Mouse (Mus musculus) layer of hippocampus, adult 11-12 months (tissue): ENCODE results near the gene Mtmr4.

Experiments
- DNase-seq: peaks from one replicate; pipeline ENCODE4 v3.0.0; 2022; ENCODE audit warnings: low spot score

The Mtmr4 gene

DNA sequence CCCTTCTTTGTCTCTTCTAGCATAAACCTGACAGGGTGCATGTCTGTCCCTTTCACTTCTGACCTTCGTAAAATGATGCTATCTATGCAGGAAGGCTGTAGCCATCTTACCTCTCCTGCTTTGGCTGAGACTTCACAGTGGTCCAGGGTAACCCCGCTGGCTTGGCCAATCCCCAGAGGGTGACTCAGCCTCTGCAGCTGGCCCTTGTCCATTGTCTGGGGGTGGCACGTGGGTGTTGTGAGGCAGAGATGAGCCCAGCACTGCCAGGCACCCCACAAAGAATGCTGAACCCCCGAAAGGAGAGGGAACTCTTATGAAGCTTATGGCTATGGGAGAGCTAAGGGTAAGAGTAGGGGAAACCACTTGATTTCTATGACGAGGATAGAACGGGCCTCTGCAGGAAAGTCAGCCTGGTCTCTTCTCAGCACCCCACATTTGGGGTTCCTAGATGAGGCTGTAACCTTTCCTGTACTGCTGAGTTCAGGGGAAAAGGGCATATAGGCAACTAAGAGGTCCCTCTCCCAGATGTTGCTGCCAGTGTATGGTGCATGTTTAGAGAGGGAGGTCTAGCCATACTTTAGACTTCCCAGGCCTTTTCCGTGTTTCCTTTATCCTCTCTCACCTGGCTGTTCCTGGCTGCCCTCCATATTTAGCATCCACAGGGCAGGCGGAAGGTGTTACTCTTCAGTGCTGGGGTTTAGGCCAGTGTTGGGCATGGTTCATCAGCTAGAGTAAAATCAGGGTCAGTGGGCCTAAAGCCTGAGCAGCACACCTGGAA lies 9.8 kb upstream of the Mtmr4 start:
- peak; percentile 82 for DNase-seq

GRCm38 (mm10) chr11:87583291-87584034 lies 8.5 kb upstream of the Mtmr4 start:
- DNase-seq = no peak

DNA sequence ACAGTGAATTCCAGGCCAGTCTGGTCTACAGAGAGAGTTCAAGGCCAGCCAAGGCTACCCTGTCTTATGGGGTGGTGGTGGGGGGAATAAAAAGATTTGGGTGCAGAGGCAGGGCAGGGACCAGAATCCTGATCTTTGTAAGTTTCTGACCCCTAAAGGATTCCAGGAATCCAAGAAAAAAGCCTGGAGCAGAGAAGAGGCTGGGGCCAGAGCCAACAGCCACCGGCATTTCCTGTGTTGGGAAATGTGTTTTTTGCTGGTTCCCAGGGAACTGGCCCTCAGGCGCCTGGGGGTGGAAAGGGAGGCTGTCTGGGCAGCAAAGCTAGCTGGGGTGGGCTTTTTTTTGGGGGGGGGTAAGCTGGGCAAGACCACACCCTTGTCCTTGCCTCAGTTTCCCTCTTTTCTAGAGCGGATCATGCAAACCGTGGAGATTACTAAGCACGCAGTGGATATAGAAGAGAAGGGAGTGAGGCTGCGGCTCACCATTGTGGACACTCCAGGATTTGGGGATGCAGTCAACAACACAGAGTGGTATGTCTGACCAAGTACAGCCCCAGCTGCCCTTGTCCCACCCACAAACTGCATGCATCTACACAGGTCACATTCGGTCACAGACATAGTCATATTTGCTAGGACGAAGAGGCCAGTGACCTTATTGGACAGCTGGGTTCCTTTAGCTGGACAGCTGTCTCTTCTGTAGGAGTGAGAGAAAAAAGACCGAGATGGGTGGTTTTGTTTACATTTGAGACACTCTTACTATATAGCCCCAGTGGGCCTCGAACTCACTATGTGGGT lies 7.1 kb upstream of the Mtmr4 start:
- DNase-seq = no peak

GRCm38 (mm10) chr11:87587211-87587874 lies 4.6 kb upstream of the Mtmr4 start:
- DNase-seq = no peak

DNA sequence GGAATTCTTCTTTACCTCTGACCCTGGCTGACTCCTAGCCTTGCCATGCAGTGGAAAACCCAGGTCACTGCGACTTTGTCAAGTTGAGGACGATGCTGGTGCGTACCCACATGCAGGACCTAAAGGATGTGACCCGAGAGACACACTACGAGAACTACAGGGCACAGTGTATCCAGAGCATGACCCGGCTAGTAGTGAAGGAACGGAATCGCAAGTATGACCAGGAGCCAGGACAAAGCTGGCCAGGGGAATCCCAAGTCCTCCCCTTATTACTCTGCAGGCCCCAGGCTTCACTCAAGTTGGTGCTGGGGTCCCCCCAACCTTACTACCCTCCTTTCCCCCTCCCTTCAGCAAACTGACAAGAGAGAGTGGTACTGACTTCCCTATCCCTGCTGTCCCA lies 2.4 kb upstream of the Mtmr4 start:
- no peak for DNase-seq

GRCm38 (mm10) chr11:87590841-87591525 lies 979 bp upstream of the Mtmr4 start:
- DNase-seq = no peak

GRCm38 (mm10) chr11:87592354-87592695 lies 363 bp downstream of the Mtmr4 start:
- DNase-seq = no peak

DNA sequence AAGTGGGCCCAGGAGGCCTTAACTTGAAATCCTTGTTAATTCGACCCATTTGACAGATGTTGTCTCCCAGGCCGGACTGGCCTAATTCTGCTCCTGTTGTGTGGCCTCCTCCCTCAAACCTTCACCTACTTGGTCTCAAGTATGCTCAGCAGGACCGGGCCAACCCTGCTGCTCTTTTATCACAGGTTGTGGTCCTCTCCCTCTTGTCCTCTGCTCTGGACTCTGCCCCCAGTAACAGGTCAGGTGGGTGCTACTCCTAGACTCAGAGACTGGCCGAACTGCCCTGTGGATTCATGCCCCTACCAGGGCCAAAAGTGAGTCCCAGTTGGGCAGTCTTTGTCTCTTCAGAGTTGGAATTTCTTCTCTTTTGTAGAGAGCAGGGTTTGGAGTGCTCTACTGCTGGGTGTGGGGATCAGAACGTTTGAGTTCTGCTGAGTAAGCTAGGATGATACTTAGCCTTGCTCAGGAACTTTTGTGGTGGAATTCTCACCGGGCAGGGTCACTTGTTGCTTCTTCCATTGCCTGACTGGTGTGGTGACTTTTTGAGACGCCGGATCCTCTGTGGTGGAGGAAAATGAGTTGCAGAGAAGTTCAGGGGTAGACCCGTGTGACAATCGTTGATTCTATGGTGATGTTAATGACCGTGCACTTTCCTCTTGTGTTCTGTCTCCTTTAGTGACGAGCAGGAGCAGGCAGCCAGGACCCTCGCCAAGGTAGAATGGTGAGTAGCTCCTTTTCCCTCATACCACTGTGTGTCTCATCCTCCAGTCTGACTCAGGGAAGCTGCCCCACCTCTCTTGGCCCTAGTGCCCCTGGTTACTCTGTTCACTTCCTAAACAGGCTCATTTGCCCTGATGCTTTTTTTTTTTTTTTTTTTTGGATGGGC lies 994 bp downstream of the Mtmr4 start:
- DNase-seq = no peak

DNA sequence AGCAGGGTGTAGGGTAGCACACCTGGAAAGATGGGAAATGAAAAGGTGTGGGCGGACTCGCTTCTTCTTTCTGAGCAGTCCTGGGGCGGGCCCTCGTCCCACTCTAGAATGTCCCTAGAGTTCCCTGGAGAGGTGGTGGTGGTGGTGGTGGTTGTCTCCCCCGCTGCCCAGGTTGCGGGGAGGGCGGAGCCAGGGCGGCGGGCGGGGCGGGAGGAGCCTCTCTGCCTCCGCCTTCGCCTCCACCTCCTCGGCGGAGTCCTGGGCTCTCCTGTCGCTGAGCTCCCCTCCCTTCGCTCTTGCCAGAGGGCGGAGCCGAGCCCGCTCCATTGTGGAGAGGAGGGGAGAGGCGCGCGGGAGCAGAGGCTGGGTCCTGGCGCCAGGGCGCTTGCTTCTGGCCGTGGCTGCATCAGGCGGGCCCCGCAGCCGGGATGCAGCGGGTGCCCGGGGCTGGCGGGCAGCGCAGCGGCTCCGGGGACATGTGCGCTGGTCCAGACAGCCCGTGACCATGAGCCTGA lies 3.4 kb downstream of the Mtmr4 start:
- peak; percentile 82 for DNase-seq

DNA sequence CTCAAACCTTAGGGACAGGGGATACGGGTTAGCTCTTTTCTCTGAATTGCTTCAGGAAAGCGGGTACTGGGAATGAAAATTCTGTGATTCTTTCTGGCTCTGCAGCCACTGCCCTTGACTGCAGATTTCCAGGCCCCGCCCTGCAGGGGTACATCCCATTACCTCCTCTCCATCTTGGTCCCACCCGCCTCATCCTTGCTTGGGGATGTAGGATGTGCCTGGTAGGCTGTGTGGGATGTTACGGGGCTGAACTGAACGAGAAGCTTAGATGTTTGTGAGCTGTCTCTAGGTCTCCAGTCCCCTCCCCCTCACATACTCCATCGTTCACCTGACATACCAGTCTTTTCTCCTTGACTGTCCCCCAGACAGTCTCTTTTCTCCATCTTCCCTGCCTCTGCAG lies 4.0 kb downstream of the Mtmr4 start:
- no peak for DNase-seq

- DNase-seq = no peak
Measured at GRCm38 (mm10) chr11:87596492-87596891, 4.5 kb downstream of the Mtmr4 start.

DNA sequence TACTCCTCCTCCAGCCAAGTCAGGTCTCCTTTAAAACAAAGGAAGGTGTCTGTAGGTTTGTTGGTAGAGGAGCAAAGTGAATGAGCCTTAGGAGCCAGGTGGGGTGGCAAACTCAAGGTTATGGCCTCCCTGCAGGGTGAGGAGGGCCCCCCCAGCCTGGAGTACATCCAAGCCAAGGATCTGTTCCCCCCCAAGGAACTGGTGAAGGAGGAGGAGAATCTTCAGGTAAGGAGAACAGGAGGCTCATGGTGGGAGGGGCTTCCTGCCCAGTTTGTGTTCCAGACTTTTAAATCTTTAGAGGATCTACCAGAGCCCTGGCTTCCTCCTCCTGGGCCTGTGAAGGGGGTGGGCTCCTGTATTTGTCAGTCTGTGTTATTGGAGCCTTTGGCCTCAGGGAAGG lies 5.1 kb downstream of the Mtmr4 start:
- no peak for DNase-seq

DNA sequence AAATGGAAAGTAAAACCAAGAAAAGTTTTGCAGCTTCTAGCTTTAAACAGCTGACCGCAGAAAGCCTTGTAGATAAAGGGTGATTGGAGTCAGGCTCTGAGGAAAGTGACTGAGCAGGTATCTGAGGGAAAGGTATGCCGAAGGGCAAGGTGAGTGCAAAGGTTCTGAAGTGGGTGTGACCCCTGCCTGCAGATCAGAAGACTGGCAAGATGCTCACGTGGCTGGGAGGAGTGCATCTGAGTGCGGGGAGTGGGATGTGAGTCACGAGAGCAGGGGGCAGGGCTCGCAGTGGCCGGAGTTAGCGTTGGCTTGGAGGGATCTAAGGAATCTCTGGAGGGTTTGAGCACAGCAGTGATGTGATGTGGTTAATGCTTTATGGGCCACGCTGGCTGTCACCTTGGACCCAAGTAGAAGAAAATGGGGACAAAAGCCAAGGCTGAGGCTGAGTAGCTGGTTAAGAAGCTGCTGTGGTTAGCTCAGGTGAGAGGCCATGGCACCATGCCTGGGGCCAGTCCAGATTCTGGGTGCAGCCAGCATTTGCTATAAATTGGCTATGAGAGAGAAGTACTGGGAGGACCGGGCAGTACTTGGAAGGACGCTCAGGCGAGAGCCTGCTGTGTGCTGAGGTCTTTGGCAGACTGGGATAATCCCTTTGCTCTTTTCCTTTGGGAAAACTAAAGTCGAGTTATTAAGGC lies 7.6 kb downstream of the Mtmr4 start:
- no peak for DNase-seq

GRCm38 (mm10) chr11:87600322-87600853 lies 8.4 kb downstream of the Mtmr4 start:
- DNase-seq = no peak

GRCm38 (mm10) chr11:87602234-87602633 lies 10.3 kb downstream of the Mtmr4 start:
- no peak for DNase-seq

- no peak for DNase-seq
Measured at GRCm38 (mm10) chr11:87603571-87603970, 11.6 kb downstream of the Mtmr4 start.

DNA sequence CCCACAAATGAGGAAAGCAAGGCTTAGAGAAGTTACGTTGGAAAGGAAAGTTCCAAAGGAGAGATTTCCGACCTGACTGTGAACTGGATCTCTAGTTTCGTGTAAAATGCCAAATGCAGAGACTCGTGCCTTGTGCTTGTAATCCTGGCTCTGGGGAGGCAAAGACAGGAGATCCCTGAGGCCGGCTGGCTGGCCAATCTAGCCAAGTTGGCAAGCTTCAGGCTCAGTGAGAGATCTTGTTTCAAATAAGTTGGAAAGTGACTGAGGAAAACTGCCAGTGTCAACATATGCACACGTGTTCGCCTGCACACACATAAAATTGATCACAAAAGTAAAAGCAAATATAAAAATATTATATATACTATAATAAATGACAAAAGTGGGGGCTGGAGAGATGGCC lies 17.3 kb downstream of the Mtmr4 start:
- DNase-seq = no peak

DNA sequence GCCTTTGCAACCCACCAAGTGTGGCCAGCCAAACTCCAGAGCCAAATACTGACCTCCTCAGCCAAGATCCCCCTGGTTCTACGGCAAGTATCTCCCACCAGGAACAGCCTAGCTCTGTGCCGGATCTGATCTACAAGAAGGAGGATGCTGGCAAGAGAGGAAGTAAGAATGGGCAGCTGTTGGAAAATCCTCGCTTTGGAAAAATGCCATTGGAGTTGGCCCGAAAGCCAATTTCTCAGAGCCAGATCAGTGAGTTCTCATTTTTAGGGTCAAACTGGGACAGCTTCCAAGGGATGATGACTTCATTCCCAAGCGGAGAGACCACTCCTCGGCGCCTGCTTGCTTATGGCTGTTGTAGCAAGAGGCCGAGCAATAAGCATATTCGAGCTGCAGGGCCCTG lies 19.6 kb downstream of the Mtmr4 start:
- no peak for DNase-seq

- no peak for DNase-seq
Measured at GRCm38 (mm10) chr11:87613972-87614371, 22.0 kb downstream of the Mtmr4 start.

DNA sequence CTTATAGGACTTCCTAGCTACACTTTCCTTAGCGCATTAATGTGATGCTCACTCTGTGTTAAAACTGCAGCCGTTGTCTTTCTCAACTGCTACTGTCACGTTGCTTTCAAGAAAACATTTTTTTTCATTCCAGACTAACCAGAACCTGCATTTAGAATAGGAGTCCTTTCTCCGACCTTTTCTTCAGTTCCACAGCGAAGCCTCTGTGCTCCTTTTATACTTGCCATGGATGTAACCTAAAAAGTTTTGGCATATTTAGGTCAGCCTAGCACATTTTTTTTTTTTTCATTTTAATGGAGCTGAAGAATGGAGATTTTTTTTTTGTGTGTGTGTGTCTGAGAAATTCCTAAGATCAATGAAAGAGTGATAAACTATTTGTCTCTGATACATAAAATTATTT lies 23.6 kb downstream of the Mtmr4 start:
- DNase-seq = no peak
